Mouse (Mus musculus): ENCODE results near the gene F2.

- TF ChIP-seq CTCF (conservative IDR thresholded peaks at IDR 0.05; ENCODE audit: low read length) (no peak), NANOG (IDR thresholded peaks at IDR 0.05; ENCODE audit: borderline replicate concordance, low read length) (no peak)
These were observed 40.7 kb upstream of the F2 start for GRCm38 (mm10) chr2:91676961-91677360.

All from E14TG2a.4 (cell line).